Mouse (Mus musculus) liver, postnatal 0 days (tissue): Measurements from ENCODE around the gene Fam169b.

Experiments used
- CTCF ChIP-seq: sonication (generic); IDR thresholded peaks from 2 replicates; pipeline ENCODE4 v1.5.1; 2016; ENCODE audit warnings: antibody characterized with exemption, low read depth
- EP300 ChIP-seq: IDR thresholded peaks from 2 replicates; pipeline ENCODE4 v1.6.1; 2016; ENCODE audit warnings: antibody characterized with exemption, low read depth, mild to moderate bottlenecking

DNA sequence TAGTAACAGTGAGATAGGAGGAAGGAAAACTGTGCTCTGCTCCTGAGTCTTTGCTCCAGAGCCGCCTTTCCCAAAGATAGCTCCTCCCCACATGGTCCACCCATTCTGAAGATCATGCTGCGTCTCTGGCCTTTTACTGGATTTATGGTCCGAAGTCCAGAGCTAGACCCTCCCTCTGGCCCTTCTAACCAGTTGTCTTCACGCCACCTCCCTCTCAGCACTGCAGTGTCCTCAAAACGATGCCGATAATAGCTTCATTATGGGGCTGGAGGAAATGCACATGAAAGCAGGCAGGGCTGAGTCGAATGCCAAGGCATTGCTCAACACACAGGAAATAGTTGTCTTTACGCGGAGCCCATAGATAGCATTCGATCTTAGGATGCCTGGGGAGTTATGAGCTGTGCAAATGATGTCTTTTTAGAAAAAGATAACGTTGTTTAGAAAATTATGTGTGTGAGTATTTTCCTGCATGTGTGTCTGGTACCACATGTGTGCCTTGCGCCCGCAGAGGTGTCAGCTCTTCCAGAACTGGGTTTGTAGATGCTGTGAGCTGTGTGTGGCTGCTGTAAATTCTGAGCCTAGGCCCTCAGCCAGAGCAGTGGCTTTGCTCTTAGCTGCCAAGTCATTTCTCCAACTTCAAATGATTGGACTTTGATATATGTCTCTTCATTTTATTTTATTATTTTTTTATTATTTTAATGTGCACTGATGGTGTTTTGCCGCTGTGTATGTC is 46.6 kb downstream of the Fam169b start:
- no peak for TF ChIP-seq CTCF
- no peak for TF ChIP-seq EP300
